Mouse (Mus musculus): ENCODE results near the gene Mindy1.

Gene Mindy1

DNA sequence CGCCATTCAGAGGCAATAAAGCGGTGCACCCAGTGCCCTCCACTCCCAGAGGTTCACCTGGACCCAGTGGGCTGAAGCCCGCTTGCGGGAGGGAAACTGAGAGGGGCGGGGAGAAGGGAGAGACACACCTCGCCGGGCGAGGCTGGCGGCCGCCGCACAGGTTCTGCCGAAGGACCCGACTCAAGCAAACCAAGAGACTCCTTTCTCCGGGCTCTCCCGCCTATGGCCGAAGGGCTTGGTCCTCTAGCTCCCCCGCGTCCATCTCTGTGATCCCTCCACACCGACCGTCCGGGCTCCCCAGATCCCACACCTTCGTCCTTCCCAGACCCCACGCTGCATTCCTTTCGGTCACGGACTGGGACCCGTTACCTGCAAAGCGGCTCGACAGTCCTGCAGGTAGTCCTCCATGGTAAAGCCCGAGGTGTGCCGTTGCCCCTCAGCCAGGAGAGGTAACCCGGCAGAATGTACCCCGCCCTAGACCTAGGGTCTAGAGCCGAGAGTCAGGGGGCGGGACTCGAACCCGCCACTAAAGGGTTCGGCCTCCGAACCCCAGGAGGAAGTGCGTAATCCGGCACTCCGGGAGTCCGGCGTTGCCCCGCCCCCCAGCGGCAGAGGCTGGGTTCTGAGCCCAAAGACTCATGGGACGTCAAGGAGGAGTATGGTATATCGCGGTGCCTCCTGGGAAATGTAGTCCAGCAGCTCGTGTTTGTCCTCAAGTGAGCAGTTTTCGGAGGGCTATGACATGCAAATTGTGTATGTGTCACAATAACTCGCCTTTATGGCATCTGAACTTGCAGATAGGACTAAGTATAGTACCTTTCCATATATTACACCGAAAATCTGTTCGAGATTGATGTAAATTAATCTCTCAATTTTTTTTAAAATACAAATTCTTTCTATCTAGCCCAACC is at the start of gene Mindy1, which contains the start of gene Prune1:
TSS of gene Mindy1 (plus strand) at position 130 of the 911 bp plus-strand sequence.
TSS of gene Prune1 (minus strand) at position 861 of the 911 bp plus-strand sequence.
- peak; percentile 95 for DNase-seq (ENCODE audit: low spot score)

DNA sequence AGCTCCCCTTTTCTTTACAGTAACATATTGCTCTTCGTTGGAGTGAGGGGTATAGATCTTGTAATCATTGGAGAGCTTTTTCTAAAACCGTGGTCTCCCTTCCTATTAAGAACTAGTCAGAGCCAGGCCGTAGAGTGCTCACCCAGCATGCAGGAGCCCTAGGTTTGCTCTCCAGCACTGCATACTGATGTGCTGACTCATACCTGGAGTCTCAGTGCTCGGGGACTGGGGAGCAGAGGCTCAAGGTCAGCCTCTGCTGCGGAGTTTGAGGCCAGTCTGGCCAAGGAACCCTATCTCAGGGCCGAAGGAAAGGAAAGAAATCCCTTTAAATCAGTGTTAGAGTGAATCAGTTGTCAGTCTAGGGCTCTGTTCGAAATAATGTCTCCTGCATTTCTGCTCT is 48.4 kb upstream of the Mindy1 start:
- DNase-seq (ENCODE audit: low spot score) = no peak

DNA sequence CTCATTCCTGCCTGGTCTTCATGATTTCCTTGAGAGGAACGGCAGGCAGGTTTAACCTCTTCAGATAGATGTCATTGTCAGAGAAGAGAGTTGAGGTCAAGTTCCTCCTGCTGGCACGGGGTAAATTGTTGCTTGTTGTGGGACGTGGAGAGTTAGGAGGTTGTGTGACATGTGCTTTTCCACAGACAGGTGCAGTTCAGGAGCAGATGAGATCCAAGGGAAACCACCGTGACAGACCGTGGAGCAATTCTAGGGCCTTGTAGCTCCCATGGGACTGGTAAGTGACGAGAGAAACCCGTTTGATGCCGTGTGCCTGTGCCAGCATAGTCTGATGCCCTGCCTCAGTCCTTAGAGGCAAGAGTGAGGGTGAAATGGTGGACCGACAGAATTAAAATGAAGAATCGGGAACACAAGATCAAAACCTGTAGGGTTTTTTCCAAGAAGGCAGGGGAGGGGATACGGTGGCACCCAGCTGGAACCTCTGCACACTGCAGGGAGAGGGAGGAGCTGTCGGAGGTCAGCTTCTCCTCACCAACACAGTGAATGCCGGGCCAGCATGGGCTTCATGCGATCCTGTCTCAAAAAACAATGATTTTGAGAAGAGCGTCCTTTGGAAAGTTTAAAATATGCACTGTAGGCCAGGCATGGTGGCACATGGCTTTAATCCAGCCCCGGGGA is 47.7 kb upstream of the Mindy1 start:
- DNase-seq (ENCODE audit: low spot score) = no peak

DNA sequence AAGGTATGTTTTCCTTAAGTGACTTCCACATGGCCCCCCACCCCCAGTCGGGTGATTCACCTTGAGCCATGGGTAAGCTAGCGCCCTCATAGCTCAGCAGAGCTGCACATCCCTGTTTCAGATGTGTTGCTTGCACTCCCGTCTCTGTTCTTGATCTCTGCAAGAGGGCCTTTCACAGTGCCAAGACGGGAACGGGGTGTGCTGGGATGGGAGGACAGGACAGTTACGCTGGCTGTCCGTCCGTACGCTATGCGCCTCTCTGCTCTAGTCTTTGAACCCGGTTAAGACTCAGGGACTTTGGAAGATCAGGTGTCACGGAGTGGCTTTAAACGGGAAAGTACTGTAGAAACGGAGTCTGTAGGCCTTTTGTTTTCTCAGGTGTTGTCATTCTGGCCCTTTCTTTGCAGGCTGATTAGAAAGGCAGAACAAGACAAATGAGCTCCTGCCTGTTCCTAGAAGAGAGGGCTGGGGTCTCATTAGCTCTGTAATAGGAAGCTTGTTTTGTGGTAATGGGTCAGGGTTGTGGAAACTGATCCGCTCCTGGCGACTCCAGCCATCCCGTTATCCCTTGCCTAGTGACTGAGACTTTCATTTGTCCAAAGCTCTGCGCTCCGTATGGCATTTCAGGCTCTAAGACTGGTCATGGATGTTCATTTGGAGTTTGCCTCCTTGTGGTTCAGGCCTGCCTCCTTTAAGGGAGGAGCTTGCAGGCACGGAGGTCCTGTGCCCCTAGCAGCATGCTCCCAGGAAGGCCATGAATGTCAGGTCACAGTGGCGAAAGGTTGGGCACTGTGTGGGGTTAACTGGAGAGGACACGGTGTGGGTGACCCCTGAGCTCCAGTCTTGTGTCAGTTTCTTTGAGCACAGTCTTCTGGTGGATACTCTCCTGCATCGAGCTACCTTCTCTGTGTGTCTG is 45.5 kb upstream of the Mindy1 start:
- DNase-seq (ENCODE audit: low spot score) = no peak

GRCm38 (mm10) chr3:95237541-95238099 is 43.5 kb upstream of the Mindy1 start:
- no peak for DNase-seq (ENCODE audit: low spot score)

DNA sequence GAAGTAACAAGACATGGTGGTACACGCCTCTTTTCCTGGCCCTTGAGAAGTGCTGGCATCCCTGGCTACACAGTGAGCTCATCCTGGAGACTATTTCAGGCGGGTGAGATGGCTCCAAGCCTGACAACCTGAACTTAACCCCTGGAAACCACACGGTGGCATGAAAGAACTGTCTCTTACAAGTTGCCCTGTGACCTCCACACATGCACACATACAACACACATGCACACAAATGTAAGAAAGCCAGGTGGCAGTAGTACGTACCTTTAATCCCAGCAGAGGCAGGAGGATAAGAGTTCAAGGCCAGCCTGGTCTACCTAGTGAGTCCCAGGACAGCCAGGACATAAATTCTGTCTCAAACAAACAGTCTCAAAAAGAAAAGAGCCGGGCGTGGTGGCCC is 42.1 kb upstream of the Mindy1 start:
- DNase-seq (ENCODE audit: low spot score) = no peak

- no peak for DNase-seq (ENCODE audit: low spot score)
Observed at GRCm38 (mm10) chr3:95239971-95240370, 41.2 kb upstream of the Mindy1 start.

DNA sequence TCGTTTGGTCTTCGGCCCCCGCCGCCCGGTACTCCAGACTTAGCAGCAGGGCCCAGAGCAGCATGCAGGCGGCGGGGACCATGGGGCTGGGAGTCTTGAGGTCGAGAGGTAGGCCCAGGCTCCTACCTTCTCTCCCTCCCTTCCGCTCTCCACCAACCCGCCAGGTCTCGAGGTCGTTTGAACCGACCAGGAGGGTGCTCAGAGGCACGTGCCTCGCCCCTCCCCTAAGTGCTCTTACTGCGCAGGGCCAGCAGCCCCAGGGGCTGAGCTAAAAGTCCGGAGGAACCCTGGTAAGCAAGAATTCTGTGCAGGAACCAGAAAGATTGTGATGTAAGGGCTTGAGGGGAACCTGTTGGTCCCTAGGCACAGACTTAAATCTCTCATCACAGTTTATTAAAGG is 40.2 kb upstream of the Mindy1 start:
- DNase-seq (ENCODE audit: low spot score) = no peak

DNA sequence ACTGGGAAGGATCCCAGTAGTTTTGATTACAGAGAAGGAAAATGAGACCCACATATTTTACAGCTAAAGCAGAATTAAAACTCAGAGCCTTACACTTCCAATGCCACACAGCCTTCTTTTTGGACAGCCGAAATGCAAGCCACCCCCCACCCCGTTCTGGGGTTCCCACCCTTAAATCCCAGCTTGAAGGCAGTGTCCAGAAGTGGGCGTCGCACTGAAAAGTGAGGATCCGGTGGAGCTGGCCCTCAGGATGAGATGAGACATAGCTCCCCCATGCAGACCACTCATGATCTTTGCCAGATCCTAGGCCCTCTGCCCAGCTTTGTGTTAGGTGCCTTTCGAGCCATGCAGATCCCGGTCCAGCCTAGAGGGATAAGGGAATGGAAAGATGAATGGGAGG is 39.6 kb upstream of the Mindy1 start, which contains the start of gene Gm128:
TSS of gene Gm128 (minus strand) at position 101 of the 400 bp plus-strand sequence.
- no peak for DNase-seq (ENCODE audit: low spot score)

- DNase-seq (ENCODE audit: low spot score) = no peak
Observed at GRCm38 (mm10) chr3:95243086-95243485, 38.1 kb upstream of the Mindy1 start.

DNA sequence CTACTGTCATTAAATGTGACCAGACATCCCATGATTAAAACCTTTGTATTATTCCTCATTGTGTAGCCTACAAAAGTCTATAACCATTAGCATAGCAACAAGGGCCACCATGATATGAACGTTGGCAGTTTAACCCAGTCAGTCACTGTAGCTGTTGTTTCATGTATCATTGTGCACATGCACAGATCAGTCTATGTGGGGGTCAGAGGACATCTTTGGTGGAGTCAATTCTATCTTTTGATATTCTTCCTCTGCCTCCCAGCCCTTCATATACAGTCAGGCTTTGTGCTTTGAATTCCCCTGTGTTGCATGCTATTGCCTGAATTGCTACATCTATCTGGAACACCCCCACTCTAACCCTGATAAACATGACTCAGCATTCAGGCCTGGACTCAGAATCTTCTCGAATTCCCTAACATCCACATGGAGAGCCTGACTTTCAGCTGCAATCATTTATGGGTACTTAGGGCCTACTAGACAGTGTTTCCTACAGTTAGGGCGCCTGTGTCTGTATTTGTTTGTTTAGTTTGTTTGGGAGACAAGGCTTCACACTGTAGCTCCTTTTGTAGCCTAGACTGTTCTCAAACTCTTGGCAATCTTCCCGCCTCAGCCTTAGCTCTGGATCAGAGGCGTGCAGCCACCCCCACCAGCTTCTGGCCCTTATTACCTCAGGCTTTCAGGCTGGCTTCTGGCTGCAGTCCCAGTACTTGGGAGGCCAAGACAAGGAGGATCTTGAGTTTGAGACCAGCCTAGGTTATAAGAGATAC is 34.5 kb upstream of the Mindy1 start:
- DNase-seq (ENCODE audit: low spot score) = peak; percentile 49

DNA sequence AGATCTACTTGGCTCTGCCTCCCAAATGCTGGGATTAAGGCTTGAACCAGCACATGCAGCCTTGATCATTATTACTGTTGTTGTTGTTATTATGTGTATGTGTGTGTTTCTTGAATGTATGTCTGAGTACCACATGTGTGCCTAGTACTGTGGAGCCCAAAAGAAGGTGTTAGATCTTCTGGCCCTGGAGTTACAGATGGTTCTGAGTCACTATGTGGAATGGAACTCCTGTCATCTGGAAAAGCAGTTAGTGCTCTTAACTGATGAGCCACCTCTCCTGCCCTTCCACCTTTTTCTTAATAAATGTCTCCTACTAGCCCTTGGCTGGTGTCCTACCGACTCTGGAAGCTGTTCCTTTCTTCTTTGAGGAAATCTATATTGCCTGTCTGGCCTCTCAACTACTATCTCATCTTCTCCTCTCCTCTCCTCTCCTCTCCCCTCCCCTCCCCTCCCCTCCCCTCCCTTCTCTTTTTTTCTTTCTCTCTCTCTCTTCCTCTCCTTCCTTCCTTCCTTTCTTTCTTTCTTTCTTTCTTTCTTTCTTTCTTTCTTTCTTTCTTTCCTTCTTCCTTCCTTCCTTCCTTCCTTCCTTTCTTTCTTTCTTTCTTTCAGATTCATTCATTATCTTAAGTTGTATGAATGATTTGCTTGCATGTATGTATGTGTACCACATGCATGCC is 33.3 kb upstream of the Mindy1 start:
- DNase-seq (ENCODE audit: low spot score) = no peak

DNA sequence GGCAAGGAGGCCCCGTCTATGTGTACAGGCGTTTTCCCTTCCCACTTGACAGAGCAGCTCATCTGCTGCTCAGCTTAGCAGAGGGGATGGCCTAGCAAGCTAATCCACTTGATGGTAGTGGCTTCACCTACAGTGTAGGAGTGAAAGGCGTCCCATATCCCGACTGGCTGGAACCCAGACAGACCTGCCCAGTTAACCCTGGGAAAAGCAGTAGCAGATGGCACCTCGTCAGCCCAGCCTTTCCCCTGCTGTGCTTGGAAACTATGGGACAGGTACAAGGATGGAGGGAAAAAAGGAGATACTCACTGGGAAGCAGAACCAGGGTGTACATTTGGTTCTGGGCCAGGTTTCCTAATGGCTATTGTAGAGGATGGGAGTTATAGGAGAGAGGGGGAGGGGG is 30.8 kb upstream of the Mindy1 start:
- no peak for DNase-seq (ENCODE audit: low spot score)

DNA sequence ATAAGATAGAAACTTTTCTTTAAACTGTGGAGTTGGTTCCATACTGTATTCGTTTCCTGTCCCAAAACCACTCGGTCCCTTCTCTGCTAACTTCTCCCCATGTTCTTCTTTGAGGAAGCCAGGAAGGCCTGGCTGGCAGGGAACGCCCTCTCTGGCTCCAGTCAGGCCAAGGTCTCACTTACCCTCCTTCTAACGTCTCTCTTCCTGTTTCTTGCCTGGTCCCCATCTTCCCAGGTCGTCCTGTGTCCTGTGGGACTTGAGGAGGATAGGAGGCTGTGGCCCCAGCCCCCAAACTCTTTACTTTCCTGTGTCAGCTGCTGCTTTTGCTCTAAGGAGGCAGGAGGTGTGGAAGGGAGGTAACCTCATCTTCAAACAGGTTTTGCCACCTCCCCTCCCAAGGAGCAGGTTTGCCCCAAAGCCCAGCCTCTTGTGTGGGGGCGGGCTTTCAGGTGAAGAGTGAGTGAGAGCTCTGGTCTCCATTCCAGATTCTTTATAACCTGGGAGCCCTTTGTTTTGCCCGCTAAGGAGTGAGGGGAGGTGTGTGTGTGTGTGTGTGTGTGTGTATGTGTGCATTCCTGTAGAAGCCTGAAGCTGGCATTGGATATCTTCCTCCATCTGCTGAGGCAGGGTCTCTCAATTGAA is 30.2 kb upstream of the Mindy1 start, which contains the start of gene Bnipl:
TSS of gene Bnipl (minus strand) at position 411 of the 642 bp plus-strand sequence.
- DNase-seq (ENCODE audit: low spot score) = no peak

DNA sequence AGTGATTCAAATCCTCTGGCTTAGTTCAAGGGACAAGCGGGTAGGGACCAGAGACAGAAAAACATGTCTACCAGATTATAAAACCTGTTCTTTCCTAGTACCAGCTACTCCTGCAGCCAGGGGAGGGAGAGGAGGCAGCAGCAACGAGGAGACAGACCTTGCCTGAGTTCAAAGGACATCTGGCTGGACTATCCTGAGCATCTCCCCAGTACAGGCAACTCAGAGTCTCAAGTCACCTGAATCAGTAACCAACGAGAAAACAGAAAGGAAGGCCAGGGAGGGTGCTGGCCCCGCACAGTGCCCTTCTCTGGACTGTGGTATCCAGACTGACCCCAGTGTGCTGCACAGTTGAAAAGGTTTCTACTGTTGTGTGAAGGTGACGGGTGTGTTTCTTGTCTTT is 24.2 kb upstream of the Mindy1 start:
- no peak for DNase-seq (ENCODE audit: low spot score)

DNA sequence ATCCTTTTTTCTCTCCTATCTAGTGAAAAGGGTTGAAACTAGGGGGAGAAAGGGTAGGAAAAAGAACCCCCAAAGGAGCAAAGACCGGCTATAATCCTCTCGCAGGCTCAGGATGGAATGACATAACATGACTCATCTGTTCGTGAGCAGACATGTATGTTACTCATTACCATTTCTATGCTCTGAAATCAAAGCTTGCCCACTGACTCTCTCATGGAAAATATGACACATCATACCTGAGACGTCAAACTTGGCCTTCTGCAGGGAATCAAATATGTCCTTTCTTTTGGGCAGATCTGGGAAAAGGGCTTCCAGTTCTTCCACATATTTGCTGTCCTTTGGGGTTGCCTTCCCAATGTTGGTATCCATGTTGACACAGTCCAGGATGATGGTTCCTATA is 19.2 kb upstream of the Mindy1 start:
- DNase-seq (ENCODE audit: low spot score) = no peak

DNA sequence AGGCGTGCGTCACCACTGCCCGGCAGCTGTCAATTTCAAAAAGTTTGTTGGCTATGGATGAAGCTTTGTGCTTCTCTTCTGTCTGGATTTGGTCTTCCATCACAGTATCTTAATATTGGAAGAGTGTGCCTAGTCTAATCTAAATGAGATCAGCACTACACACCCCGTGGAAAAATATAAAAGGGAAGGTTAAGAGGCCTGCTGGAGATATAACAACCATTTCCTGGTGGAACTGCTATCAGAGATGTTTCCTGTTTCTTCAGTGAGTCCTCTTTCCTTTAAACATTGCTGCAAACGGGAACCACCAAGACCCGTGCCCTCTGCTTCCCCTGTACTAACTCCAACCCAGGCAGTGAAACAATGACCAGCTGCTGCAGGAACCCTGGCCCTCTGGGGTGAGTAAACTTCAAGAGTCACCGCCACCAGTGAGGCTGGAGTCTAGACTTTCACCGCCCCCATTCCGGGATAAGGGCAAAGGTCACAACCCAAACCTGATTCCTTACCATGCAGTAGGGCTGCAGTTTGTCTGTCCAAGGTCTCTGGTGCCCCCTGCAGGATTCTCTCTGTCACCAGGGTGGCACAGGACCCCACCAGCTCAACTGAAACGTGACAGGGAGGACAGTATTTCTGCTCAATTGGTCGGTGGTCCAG is 17.9 kb upstream of the Mindy1 start:
- peak; percentile 52 for DNase-seq (ENCODE audit: low spot score)

DNA sequence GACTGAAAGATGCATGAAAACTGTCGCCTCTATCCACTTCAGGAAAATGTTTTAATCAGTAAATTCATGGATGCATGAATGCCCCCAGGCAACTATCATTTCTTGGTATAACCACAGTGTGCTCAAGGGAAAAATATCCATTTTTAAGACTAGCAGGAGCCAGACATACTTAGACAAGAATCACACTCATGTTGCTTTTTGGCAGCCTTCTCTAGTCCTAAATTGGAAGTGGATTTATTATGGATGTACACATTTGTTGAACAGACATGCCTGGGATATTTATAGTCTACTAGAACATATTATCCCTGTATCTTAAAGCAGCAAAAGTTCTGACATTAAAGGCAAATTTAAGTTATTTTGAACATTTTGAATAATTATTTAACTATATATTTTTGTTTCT is 16.4 kb upstream of the Mindy1 start:
- no peak for DNase-seq (ENCODE audit: low spot score)

- no peak for DNase-seq (ENCODE audit: low spot score)
Observed at GRCm38 (mm10) chr3:95266052-95266451, 15.1 kb upstream of the Mindy1 start.
